Mouse (Mus musculus) intestine, embryonic 14.5 days (tissue): ENCODE measurements around the gene Ptprg. TPM values are rescaled to one million over a fixed set of nuclear protein-coding genes. Genes with fewer than 3 reads are reported as not detected.

Experiments
- ATAC-seq: fragments of 200-750 bp; cut with Nextera tagmentation; replicated peaks from 2 replicates; pipeline ENCODE4 v1.8.0; 2017; ENCODE audit warnings: low read depth, moderate number of reproducible peaks, moderate TSS enrichment, moderate library complexity; ENCODE audit not compliant: low FRiP score, low TSS enrichment
- DNase-seq: peaks from one replicate; pipeline ENCODE4 v3.0.0-alpha.2; 2018; ENCODE audit warnings: low spot score
- H3K27ac ChIP-seq: fragments of 300-500 bp; sonication (generic); 2 replicates; pipeline ENCODE4 v1.5.1; 2014; ENCODE audit warnings: low read depth, mild to moderate bottlenecking, control low read depth
- H3K27me3 ChIP-seq: fragments of 300-500 bp; sonication (generic); replicated peaks from 2 replicates; pipeline ENCODE4 v1.6.1; 2014; ENCODE audit warnings: low read length, control low read depth; ENCODE audit not compliant: control insufficient read depth, insufficient read depth
- H3K36me3 ChIP-seq: fragments of 300-500 bp; sonication (generic); 2 replicates; pipeline ENCODE4 v1.6.1; 2014; ENCODE audit warnings: low read length, control low read depth; ENCODE audit not compliant: control insufficient read depth, insufficient read depth
- H3K4me1 ChIP-seq: fragments of 300-500 bp; sonication (generic); replicated peaks from 2 replicates; pipeline ENCODE4 v1.6.1; 2014; ENCODE audit warnings: low read length, control low read depth, mixed read lengths; ENCODE audit not compliant: control insufficient read depth, insufficient read depth
- H3K4me2 ChIP-seq: fragments of 300-500 bp; sonication (generic); 2 replicates; pipeline ENCODE4 v1.6.1; 2014; ENCODE audit warnings: low read length
- H3K4me3 ChIP-seq: fragments of 300-500 bp; sonication (generic); 2 replicates; pipeline ENCODE4 v1.5.1; 2014; ENCODE audit warnings: low read depth, low read length, control low read depth, mixed read lengths
- H3K9ac ChIP-seq: fragments of 300-500 bp; sonication (generic); 2 replicates; pipeline ENCODE4 v1.6.1; 2014; ENCODE audit warnings: mild to moderate bottlenecking, low read length
- H3K9me3 ChIP-seq: fragments of 300-500 bp; sonication (generic); 2 replicates; pipeline ENCODE4 v1.6.1; 2016; ENCODE audit warnings: low read length, control low read depth; ENCODE audit not compliant: control insufficient read depth
- WGBS: fragments of 180-500 bp; shearing (Covaris S2); extraction: QIAGEN DNeasy Blood & Tissue Kit; methylation state at CpG from one replicate; pipeline ENCODE4 v1.1.7; 2014; 5-methylcytosine and 5-hydroxymethylcytosine counted together
- polyA plus RNA-seq: library from polyadenylated mRNA; unstranded; fragments of >200 nt; fragmentation: Nextera tagmentation; extraction: Ambion mirVana; gene quantifications from 2 replicates; pipeline ENCODE4 v1.2.1, GENCODE M21; 2014

Gene Ptprg
- polyA plus RNA-seq, 1 experiment from 2014 or later: 25.1 TPM

- no peak for ATAC-seq
- 0 out of 2 replicates have a peak, but pooled peaks cover 4% of the 10 kb centered on the region for H3K4me1 ChIP-seq
- no peak overlapping the region for H3K4me3 ChIP-seq
- H3K36me3 ChIP-seq: no peaks in the 10 kb centered on the region
- WGBS: 44% methylated on average over 12 of the region's 12 CpGs
- no peaks in the 10 kb centered on the region for H3K27me3 ChIP-seq
- no peak overlapping the region for H3K27ac ChIP-seq
- no peak for DNase-seq
- H3K4me2 ChIP-seq: no peak overlapping the region
- no peaks in the 10 kb centered on the region for H3K9me3 ChIP-seq
- no peak overlapping the region for H3K9ac ChIP-seq
Measured at GRCm38 (mm10) chr14:12099390-12100333, 546.3 kb downstream of the Ptprg start.

GRCm38 (mm10) chr14:12102389-12103325 lies 549.3 kb downstream of the Ptprg start:
- 0 out of 2 replicates have a peak, but pooled peaks cover 4% of the 10 kb centered on the region for H3K4me1 ChIP-seq
- ATAC-seq (no peak), DNase-seq (no peak)
- 73% methylated on average over 11 of the region's 11 CpGs for WGBS
- H3K27me3 ChIP-seq: no peaks in the 10 kb centered on the region
- H3K9ac ChIP-seq: no peak overlapping the region
- H3K27ac ChIP-seq: no peak overlapping the region
- no peaks in the 10 kb centered on the region for H3K9me3 ChIP-seq
- H3K4me3 ChIP-seq: no peak overlapping the region
- no peak overlapping the region for H3K4me2 ChIP-seq
- H3K36me3 ChIP-seq: no peaks in the 10 kb centered on the region

GRCm38 (mm10) chr14:12104297-12105155 lies 551.2 kb downstream of the Ptprg start:
- Histone ChIP-seq H3K9me3 (no peaks in the 10 kb centered on the region), H3K9ac (no peak overlapping the region), H3K27me3 (no peaks in the 10 kb centered on the region), H3K4me2 (no peak overlapping the region), H3K27ac (no peak overlapping the region), H3K4me3 (no peak overlapping the region), H3K36me3 (no peaks in the 10 kb centered on the region), H3K4me1 (0 out of 2 replicates have a peak, but pooled peaks cover 4% of the 10 kb centered on the region)
- DNase-seq (no peak), ATAC-seq (no peak)
- WGBS: 78% methylated on average over 12 of the region's 12 CpGs

- no peaks in the 10 kb centered on the region for H3K27me3 ChIP-seq
- H3K27ac ChIP-seq: no peak overlapping the region
- no peak overlapping the region for H3K4me2 ChIP-seq
- H3K4me3 ChIP-seq: no peak overlapping the region
- H3K4me1 ChIP-seq: 0 out of 2 replicates have a peak, but pooled peaks cover under 1% of the 10 kb centered on the region
- no peaks in the 10 kb centered on the region for H3K9me3 ChIP-seq
- ATAC-seq: no peak
- no peaks in the 10 kb centered on the region for H3K36me3 ChIP-seq
- DNase-seq: no peak
- WGBS: 84% methylated on average over 2 of the region's 2 CpGs
- no peak overlapping the region for H3K9ac ChIP-seq
Measured at GRCm38 (mm10) chr14:12105156-12105430, 551.8 kb downstream of the Ptprg start.

- no peaks in the 10 kb centered on the region for H3K36me3 ChIP-seq
- H3K4me3 ChIP-seq: no peak overlapping the region
- no peak overlapping the region for H3K4me2 ChIP-seq
- no peak for ATAC-seq
- H3K27me3 ChIP-seq: no peaks in the 10 kb centered on the region
- no peak for DNase-seq
- 81% methylated on average over 3 of the region's 3 CpGs for WGBS
- no peaks in the 10 kb centered on the region for H3K4me1 ChIP-seq
- H3K9me3 ChIP-seq: no peaks in the 10 kb centered on the region
- no peak overlapping the region for H3K27ac ChIP-seq
- no peak overlapping the region for H3K9ac ChIP-seq
Measured at GRCm38 (mm10) chr14:12105593-12105992, 552.3 kb downstream of the Ptprg start.

- H3K4me2 ChIP-seq: no peak overlapping the region
- H3K27ac ChIP-seq: no peak overlapping the region
- H3K36me3 ChIP-seq: no peaks in the 10 kb centered on the region
- 73% methylated on average over 7 of the region's 7 CpGs for WGBS
- H3K9ac ChIP-seq: no peak overlapping the region
- ATAC-seq: no peak
- no peaks in the 10 kb centered on the region for H3K27me3 ChIP-seq
- H3K4me3 ChIP-seq: no peak overlapping the region
- DNase-seq: no peak
- H3K9me3 ChIP-seq: no peaks in the 10 kb centered on the region
- no peaks in the 10 kb centered on the region for H3K4me1 ChIP-seq
Measured at GRCm38 (mm10) chr14:12107459-12107858, 554.1 kb downstream of the Ptprg start.

GRCm38 (mm10) chr14:12107991-12108390 lies 554.7 kb downstream of the Ptprg start:
- Histone ChIP-seq H3K4me1 (no peaks in the 10 kb centered on the region), H3K4me3 (no peak overlapping the region), H3K9ac (no peak overlapping the region), H3K9me3 (no peaks in the 10 kb centered on the region), H3K4me2 (no peak overlapping the region), H3K27ac (no peak overlapping the region), H3K36me3 (no peaks in the 10 kb centered on the region), H3K27me3 (no peaks in the 10 kb centered on the region)
- ATAC-seq (no peak), DNase-seq (no peak)
- 73% methylated on average over 7 of the region's 7 CpGs for WGBS

- H3K9ac ChIP-seq: no peak overlapping the region
- H3K27ac ChIP-seq: no peak overlapping the region
- H3K27me3 ChIP-seq: no peaks in the 10 kb centered on the region
- WGBS: 53% methylated on average over 2 of the region's 2 CpGs
- H3K4me3 ChIP-seq: no peak overlapping the region
- no peaks in the 10 kb centered on the region for H3K9me3 ChIP-seq
- H3K36me3 ChIP-seq: no peaks in the 10 kb centered on the region
- no peak for ATAC-seq
- no peaks in the 10 kb centered on the region for H3K4me1 ChIP-seq
- no peak for DNase-seq
- H3K4me2 ChIP-seq: no peak overlapping the region
Measured at GRCm38 (mm10) chr14:12112548-12113011, 559.2 kb downstream of the Ptprg start.
